Mouse (Mus musculus): ENCODE data around the gene Arl2bp. TPM values are rescaled to one million over a fixed set of nuclear protein-coding genes. Genes with fewer than 3 reads are reported as not detected.

Gene Arl2bp
- total RNA-seq (2021) = 100 to 1,000 TPM; 150 to 161 TPM

DNA sequence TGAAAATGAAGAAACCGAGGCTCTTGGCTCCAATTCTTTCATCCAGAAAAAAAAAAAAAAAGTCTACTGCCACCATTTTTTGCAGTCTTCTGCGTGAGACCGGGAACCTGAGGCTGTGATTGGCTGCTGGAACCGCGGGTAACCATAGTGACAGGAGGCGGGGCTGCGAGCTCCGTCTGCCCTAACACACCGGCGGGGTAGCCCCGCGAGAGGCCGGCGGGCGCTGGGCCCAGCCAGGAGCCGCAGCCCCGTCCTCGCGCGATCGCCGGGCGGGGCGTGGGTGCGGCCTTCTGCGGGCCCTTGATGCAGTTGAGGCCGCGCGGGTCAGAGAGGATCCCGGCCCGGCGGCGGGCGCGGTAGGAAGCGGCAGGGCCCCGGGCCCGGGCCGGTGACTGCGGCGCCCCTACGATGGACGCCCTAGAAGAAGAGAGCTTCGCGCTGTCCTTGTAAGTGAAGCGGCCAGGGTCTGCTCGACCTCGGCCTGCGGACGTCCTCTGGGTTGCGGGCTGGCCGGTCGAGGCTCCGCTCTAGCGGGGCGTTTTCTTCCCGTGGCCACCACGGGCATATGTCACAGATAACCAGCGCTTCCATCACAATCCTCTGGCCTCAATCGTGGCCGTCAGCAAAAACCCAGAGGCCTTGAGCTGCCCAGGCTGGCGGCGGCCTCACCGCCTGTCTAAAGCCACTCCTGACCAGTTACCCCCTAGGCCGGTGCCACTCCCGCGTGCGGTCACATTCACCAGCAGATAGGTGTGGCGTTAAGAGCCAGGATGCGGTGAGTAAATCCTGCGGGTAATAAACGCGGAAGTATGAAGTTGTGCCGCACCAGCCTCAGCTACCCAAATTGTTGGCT, at the start of gene Arl2bp:
TSS of gene Arl2bp (plus strand) at position 145 of the 853 bp plus-strand sequence.
- peak; percentile 91 for DNase-seq

DNA sequence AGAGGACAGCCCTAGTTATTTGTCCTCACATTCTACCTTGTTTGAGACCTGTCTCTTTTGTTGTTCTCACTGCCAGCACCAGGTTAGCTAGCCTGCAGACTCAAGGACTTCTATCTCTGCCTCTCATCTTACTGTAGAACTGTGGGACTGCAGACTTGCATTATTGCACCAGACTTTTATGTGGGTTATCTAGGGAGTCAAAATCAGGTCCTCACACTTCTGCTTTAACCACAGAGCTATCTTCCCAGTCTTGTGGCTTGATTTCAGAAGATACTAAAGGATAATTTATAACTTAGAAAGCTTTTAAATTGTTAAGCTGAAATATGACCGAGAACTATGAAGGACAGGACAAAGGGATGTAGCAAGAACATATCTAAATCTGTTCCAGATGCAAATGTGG, 41.5 kb upstream of the Arl2bp start:
- no peak for DNase-seq

DNA sequence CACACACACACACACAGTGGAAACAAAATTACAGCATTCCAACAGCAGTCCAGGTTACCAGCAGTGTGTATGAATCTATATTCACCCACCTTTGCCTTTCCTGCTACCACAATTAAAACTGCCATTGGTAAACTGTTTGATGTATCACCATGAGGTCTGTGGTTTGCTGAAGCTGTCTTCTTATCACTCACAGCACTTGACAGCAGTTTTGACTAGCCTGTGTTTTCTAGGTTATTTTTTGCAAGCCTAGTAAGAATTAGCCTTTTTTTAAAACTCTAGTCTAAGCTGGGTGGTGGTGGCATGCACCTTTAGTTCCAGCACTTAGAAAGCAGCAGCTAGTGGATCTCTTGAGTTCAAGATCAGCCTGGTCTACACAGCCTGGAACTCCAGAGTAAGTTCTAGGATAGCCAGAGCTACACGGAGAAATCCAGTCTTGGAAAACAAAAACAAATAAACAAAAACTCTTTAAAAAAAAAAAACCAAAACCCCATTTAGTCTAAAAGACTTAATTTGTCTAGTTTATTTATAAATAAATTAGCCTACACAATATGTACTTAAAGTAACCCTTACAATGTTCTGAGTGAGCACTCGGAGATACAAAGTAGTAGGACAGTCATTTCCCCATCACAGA, 32.7 kb upstream of the Arl2bp start:
- no peak for DNase-seq

DNA sequence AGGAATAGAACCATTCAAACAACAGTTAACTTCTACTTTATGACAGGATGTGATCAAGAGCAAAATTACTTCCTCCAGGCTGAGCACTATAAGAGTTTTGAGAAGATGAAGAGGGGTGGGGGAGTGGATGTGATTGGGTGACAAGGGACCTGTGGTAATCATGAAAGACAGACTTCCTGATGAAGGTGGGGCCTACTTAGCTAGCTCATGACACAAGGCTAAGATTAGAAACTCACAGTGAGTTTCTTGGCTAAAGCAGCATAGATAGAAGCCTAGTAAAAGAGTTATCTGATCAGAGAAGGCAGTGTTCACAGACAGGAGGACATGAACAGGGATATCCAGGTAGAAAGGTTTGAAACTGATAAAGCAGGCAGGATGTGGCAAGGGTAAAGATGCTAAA, 32.2 kb upstream of the Arl2bp start:
- DNase-seq = no peak

DNA sequence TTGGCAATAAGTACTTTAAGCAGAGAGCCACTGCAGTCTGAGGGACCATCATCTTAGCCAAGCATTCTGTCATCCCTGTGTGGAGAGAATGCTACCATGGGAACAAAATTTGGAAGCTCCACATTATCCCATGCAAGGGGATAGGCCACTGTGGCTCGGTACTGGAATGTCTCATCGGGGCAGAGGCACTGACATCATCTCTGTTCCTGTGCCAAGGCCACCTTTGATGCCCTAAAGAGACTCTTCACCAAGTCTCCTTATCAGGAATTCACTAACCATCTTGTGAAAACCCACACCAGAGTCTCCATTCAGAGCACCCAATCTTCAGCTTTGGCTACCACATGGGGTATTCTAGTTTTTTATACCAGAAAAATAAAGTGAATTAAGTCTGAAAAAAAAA, 25.2 kb upstream of the Arl2bp start:
- no peak for DNase-seq

DNA sequence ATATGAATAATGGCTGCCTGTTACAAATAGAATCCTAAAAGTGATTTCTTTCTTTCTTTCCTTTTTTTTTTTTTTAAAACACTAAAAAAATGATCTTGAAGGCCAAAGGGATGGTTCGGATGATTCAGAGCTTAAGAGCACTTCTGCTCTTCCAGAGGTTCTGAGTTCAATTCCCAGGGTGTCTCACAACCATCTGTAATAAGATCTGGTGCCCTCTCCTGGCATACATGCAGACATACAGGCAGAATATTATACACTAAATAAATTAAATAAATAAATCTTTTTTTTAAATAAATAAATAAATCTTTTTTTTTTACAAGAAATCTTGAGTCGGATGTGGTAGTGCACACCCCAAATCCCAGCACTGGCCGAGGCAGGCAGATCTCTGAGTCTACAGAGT, 24.5 kb upstream of the Arl2bp start:
- no peak for DNase-seq

DNA sequence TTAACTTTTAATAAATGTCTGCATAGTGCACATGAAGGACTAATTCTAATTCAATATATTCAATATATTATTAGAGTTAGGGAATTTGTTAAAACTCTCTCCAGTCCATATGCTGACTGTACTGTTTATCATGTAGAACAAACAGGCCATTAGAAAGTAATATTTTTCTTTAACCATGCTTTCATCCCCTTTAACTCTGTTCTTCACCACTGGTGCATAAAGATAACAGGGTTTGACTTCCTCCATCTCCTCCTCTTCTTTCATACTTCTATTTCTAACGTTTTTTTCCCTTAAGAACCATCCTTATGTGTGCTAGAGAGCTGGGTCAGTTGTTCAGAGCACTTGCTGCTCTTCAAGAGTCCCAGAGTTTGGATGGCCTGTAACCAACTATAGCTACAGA, 21.2 kb upstream of the Arl2bp start:
- no peak for DNase-seq

DNA sequence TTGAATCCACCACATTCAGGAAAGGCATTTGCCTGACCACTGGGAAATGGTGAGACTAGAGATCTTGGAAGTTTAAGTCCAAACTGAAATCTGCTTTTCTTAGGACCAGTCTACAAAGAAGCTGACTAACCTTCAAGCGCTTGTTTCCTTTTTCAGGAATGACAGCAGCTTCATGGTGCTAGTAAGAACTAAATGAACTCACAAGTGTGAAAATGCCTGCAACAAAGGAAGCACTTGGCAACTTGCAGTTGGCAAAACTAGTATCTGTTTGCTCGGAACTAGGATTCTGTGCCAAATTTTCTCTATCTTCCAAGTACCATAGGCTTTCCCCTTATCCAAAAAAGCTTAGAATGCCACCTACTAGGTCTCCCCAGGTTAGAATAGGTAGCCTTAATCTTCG, 20.2 kb upstream of the Arl2bp start:
- no peak for DNase-seq

DNA sequence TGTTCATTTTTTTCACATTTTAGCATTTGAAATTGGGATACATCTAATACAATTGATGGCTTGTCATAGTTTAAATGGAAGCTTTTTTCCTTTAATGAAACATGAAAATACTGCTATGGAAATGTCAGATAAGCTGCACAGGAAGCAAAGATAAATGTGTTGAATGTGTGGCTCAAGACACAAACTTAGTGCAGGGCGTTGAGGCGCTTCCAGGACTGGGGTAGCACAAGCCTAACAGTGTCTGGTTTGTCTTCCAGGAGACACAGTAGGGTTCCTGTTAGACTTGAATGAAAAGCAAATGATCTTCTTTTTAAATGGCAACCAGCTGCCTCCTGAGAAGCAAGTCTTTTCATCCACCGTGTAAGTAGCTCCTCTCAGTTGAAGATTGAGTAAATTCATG, 16.9 kb upstream of the Arl2bp start:
- DNase-seq = no peak

DNA sequence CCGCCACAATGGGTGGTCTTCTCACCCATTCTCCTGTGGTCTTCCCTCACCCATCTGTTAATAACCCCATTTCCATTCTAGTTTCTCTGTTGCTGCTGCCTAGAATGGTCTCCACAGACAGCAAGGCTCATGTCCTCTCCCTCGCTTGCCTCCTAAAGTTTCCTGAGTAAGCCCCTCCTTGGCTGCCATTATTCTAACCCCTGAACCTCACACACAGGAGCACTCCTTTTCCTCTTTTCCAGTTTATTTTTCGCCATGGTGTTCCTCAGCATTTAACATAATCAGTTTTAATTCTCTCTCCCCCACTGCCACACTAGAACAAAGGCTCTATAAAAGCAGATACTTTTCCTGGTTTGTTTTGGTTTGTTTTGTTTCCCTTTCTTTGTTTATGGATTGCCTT, 13.4 kb upstream of the Arl2bp start:
- DNase-seq = no peak

DNA sequence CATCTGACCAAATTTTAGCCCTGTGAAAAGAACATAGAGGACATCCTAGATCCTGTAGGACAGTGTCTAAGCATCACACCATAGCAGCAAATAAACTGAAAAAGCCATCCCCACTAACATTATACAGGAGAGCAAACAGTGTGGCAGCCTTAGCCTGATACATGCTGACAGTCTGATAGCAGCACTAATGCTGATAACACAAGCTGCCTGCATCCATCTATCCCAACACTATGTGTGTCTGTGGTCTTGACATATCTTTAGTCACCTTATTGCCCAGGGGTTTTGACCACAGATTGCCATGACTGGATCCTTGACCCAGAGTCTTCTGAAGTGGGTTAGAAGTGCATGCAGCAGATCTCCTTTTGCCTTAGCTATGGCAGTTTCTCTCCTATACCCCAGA, 11.4 kb upstream of the Arl2bp start:
- DNase-seq = no peak

DNA sequence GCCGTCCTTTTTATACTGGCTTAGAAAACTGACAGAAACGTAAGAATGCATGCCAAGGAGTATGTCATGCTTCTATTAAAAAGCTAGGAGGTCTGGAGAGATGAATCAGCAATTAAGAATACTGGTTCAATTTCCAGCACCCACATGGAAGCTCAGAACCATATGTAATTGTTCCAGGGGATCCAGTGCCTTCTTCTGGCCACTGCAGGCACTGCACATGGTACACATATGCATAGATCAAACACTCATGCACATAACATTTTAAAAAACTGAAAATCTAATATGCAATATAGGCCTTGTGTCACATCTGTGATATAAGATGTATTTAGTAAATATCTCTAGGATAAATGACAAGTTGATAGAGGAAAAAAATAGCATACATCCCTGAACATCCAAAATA, 8.4 kb upstream of the Arl2bp start:
- no peak for DNase-seq

DNA sequence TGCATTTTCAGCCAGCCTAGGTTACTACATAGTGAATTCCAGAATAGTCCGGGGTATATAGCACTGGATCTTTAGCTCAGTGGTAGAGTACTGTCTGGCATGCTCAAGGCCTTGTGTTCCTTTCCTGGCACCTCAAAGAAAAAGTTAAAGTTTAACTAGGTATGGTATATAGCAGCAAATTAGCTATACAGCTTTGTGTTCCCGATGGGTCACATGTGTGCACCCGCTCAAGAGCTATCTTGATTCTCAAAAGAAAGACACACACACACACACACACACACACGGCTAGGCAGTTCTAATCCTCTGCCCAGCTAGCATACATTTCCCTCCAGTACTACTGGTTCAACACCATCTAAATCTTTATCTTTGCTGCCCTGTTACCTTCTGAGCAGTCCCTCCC, 6.0 kb upstream of the Arl2bp start:
- DNase-seq = no peak

DNA sequence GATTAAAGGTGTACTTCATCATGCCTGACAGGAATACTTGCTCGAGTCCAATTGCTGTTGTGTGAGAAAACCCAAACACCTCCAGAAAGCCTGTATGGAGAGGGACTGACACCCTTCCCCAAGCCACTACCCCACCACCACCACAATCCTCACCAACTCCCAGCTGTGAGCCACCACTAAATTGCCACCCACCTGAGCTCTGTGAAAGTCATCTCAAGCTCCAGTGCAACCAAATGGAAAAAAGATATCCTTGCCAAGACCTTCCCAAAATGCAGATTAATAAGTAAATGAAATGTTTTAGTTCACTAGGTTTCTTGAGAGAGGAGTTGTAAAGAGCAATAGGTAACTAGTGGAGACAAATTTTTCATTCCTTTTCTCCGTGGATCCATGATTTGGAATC, 1.7 kb upstream of the Arl2bp start:
- DNase-seq = no peak

DNA sequence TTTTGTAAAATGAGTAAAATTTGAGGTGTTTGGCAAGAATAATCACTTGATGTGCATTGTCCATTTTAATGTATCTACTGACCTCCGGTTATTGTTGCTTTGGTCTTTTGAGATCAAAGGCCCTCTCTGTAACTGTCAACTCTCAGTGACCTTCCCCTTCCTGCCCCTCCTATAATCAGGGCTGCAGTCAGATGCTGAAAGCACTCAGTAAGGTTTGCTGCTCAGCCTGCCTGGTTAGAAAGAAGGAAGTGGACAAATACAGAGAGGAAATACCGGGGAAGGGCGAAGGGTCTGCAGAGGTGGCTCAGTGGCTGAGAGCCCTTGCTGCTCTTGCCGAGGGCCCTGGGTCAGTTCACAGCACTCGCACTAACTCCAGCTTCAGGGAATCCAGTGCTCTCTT, 8.0 kb downstream of the Arl2bp start:
- DNase-seq = no peak

DNA sequence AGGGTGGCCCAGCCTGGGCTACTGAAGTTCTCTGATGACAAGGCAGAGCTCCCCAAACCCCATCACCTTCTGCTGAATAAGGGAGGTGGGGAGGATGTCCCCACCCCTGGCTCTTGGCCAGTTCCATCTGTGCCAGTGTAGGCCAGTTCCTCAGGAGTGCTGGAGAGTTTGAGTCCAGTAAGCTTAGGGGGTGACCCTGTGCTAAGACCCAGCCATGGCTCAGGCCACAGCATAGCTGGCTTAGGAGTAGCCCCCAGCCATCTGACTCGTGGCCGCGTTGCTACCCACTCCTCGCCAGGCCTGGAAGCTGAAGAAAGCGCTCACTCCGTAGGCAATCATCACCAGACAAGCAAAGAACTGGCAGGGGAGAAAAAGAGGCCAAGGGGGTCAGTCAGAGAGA, 9.5 kb downstream of the Arl2bp start:
- no peak for DNase-seq

DNA sequence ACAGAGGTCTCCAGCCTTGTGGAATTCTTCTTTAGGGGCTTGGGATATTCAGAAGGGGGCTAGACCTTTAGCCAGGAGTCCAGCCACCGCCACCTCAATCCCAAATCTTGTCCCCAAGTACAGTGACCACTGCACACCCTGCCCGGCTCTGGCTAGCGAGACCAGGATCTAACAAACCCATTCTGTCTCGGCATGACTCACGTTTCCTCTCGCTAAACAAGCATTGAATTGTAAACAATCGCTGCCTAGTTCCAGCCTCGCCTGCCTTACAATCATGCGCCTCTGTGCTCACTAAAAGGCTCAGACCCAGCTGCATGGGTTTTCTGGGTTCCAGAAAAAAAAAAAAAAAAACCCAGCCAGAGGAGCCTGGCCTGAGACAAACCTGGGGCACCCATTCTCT, 12.2 kb downstream of the Arl2bp start:
- DNase-seq = peak in 1 of 2 experiments; percentile 36

DNA sequence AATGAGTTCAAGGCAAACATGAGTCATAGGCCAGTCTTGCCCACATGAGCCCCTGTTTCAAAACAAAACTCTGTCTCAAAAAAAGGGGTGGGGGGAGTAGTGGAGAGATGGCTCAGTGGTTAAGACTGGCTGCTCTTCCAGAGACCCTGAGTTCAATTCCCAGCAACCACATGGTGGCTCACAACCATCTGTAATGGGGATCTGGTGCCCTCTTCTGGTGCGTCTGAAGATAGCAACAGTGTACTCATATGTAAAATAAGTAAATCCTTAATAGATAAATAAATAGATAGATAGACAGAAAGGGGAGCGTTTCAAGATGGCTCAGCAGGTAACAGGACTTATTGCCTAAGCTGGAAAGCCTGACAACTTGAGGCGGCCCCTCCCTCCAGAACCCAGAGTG, 14.0 kb downstream of the Arl2bp start:
- no peak for DNase-seq

DNA sequence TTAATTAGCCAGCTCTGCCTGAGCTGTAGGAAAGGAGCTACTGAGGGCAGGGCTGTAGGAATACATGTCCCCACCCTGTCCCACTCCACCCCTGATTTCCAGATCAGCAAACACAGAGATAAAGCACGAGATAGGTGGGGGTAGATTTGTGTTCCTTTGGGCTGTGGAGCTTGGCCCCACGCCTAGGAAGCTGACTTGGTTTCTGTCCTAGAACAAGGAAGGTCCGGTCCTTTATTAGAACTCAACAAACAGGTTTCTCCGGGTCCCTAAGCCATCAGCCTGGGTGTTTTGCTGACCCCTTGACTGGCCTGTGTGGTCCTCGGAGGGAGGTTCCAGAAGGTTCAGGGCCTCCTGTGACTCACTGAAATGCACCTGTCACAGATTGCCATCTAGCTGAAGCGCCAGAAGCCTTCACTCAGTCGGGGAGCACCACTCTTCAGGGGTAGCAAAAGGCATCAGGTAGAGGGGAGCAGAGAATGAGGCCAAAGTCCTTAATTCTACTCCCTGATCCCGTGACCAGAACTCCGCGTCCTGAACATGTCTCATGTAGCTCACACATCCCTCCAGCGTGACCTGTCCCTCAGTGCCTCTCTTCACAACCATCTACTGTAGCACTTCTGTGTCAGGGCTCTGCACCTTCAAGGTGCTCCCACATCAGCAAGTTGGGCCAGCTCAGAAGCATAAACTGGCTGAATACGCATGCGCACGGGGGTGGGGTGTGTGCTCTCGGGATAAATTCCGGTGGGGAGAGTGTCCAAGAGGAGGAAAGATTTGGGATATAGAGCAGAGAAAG, 16.5 kb downstream of the Arl2bp start:
- DNase-seq = no peak

DNA sequence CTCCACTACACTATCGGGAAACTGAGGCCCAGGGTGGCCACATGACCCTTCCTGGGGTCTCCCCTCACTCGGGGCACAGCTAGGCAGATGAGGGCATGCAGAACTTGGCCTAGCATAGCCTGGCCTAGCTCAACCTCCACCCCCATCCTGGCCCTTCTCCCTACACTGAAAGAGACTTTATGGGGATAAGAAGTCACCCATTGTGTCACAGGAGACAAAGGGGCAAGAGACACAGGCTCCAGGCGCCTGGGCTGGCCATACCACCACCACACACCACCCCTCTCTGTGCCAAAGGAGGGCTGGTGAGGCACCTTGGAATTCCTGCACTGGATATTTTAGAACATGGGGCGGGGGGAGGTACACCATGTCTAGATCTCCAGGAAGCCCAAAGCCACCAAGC, 17.9 kb downstream of the Arl2bp start:
- DNase-seq = no peak

DNA sequence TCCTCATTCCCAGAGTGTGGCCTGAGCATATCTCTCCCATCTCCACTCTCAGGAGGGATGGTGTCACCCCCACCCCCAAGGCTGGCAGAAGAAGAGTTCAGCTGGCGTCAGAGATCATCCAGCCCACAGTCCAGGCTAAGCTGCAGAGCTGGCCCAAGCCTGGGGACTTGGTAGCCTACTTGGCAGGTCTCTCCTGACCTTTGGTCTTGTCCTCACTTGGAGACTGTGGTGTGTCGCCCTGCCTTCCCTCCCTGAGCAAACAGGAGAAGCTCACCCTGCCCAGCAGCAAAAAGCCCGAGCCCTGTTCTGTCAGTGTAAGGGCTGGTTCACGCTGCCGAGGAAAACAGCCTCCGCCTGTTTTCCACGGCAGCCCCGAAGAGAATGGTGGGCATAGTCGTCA, 19.6 kb downstream of the Arl2bp start:
- no peak for DNase-seq

DNA sequence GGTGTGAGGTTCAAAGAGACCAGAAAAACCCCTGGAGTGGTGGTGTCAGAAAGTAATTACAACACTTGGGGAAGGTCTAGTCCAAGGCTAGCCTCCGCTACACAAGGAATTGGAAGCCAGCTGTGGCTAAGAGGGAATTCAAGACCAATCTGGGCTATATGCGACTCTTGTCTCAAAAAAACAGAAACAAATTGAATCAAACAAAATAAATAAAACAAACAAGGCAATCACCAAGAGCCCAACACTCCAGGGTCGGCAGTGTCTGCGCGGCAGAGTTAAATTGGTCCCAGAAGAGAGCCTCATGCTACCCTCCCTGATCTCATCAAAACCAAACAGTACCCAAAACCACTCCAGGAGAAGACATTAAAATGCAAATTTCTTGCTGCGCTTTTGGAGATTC, 28.3 kb downstream of the Arl2bp start:
- no peak for DNase-seq

DNA sequence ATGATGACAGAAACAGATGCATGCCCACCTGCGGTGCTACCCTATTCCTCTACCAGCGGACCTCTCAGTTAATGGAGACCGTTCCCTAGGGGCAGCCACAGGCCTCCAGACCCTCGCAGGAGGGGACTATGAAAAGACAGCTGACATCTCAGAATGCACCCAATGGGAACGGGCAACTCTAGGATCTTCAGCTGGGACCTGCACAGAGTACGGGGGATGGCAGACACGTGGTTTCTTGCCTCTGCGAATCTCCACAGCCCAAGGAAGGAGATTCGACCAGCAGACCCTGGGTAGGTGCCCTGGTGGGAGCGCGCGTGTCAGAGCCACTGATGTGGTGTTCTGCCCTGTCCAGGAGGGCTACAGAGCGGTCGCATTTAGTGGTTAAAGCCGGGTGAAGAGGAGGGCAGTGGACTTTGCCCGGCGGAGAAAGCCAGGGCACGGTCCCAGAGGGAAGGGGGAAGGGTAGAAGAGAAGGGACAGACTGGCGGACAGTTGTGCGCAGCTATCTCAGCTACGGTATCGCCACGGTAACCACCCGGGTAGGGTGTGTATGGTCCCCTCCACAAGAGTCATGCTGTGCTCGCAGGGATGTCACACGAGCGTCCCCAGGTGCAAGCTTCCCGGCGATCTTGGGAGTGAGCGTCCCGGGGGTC, 29.1 kb downstream of the Arl2bp start:
- no peak for DNase-seq
